Mouse (Mus musculus): Measurements from ENCODE around the gene Eif3b.

DNA sequence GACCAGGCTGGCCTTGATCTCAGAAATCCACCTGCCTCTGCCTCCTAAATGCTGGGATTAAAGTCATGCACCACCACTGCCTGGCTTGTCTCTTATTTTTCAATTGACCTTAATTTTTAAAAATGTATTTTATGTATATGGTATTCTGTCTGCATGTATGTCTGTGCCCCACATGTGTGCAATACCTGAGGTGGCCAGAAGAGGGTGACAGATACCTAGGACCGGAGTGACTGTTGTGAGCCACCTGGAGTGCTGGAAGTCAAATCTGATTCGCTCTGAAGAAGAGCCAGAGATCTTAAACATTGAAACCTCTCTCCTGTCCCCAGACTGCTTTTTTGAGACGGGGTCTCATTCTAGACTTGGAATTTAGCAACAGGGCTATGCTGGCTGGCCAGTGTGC, 53.2 kb downstream of the Eif3b start:
- TF ChIP-seq CTCF (IDR thresholded peaks at IDR 0.05; ENCODE audit: insufficient read depth, low read depth, low read length) (no peak), POLR2A (IDR thresholded peaks at IDR 0.05; ENCODE audit: insufficient read depth, low read depth, low read length) (no peak)
